Mouse (Mus musculus): ENCODE measurements around the gene Wwox. TPM values are rescaled to one million over a fixed set of nuclear protein-coding genes. Genes with fewer than 3 reads are reported as not detected.
A peak's percentile ranks its signal among the peaks of the same experiment; 100 is the strongest.

The Wwox gene
- polyA plus RNA-seq, 1 experiment from 2014 or later, result 10.9 TPM

GRCm38 (mm10) chr8:114512075-114512935 lies 72.8 kb downstream of the Wwox start:
- Histone ChIP-seq H3K9ac (ENCODE audit: low read depth, low read length) (no peak overlapping the region), H3K27ac (ENCODE audit: low read length) (no peak overlapping the region), H3K27me3 (replicated peaks; ENCODE audit: control insufficient read depth, insufficient read depth, low read length) (no peaks in the 10 kb centered on the region), H3K4me1 (ENCODE audit: control insufficient read depth, insufficient read depth, low read length) (no peaks in the 10 kb centered on the region), H3K36me3 (ENCODE audit: control insufficient read depth, insufficient read depth, low read length) (no peaks in the 10 kb centered on the region), H3K4me3 (ENCODE audit: low read length) (no peak overlapping the region), H3K4me2 (ENCODE audit: low read depth, low read length) (no peak overlapping the region), H3K9me3 (ENCODE audit: control insufficient read depth, low read length) (no peaks in the 10 kb centered on the region)
- ATAC-seq, result no peak
- 64% methylated on average over 26 of the region's 26 CpGs for WGBS

- H3K36me3 ChIP-seq (ENCODE audit: control insufficient read depth, insufficient read depth, low read length), result no peaks in the 10 kb centered on the region
- no peak overlapping the region for H3K27ac ChIP-seq (ENCODE audit: low read length)
- no peak overlapping the region for H3K4me3 ChIP-seq (ENCODE audit: low read length)
- ATAC-seq, result no peak
- H3K4me1 ChIP-seq (ENCODE audit: control insufficient read depth, insufficient read depth, low read length), result no peaks in the 10 kb centered on the region
- no peaks in the 10 kb centered on the region for H3K27me3 ChIP-seq (replicated peaks; ENCODE audit: control insufficient read depth, insufficient read depth, low read length)
- no peak overlapping the region for H3K9ac ChIP-seq (ENCODE audit: low read depth, low read length)
- no peaks in the 10 kb centered on the region for H3K9me3 ChIP-seq (ENCODE audit: control insufficient read depth, low read length)
- no peak overlapping the region for H3K4me2 ChIP-seq (ENCODE audit: low read depth, low read length)
- 76% methylated on average over 11 of the region's 11 CpGs for WGBS
Observed at GRCm38 (mm10) chr8:114514692-114515091, 75.2 kb downstream of the Wwox start.

GRCm38 (mm10) chr8:114523061-114523460 lies 83.6 kb downstream of the Wwox start:
- no peaks in the 10 kb centered on the region for H3K9me3 ChIP-seq (ENCODE audit: control insufficient read depth, low read length)
- 86% methylated on average over 2 of the region's 2 CpGs for WGBS
- no peaks in the 10 kb centered on the region for H3K36me3 ChIP-seq (ENCODE audit: control insufficient read depth, insufficient read depth, low read length)
- no peak overlapping the region for H3K4me3 ChIP-seq (ENCODE audit: low read length)
- H3K4me1 ChIP-seq (ENCODE audit: control insufficient read depth, insufficient read depth, low read length), result no peaks in the 10 kb centered on the region
- no peak overlapping the region for H3K9ac ChIP-seq (ENCODE audit: low read depth, low read length)
- H3K27me3 ChIP-seq (replicated peaks; ENCODE audit: control insufficient read depth, insufficient read depth, low read length), result no peaks in the 10 kb centered on the region
- no peak overlapping the region for H3K4me2 ChIP-seq (ENCODE audit: low read depth, low read length)
- H3K27ac ChIP-seq (ENCODE audit: low read length), result no peak overlapping the region
- ATAC-seq, result no peak

- Histone ChIP-seq H3K9ac (ENCODE audit: low read depth, low read length) (no peak overlapping the region), H3K4me2 (ENCODE audit: low read depth, low read length) (no peak overlapping the region), H3K27me3 (replicated peaks; ENCODE audit: control insufficient read depth, insufficient read depth, low read length) (no peaks in the 10 kb centered on the region), H3K36me3 (ENCODE audit: control insufficient read depth, insufficient read depth, low read length) (no peaks in the 10 kb centered on the region), H3K4me3 (ENCODE audit: low read length) (no peak overlapping the region), H3K4me1 (ENCODE audit: control insufficient read depth, insufficient read depth, low read length) (no peaks in the 10 kb centered on the region), H3K9me3 (ENCODE audit: control insufficient read depth, low read length) (no peaks in the 10 kb centered on the region), H3K27ac (ENCODE audit: low read length) (no peak overlapping the region)
- 84% methylated on average over 15 of the region's 15 CpGs for WGBS
- ATAC-seq, result no peak
Observed at GRCm38 (mm10) chr8:114526626-114527267, 87.3 kb downstream of the Wwox start.

- H3K9ac ChIP-seq (ENCODE audit: low read depth, low read length), result no peak overlapping the region
- no peaks in the 10 kb centered on the region for H3K27me3 ChIP-seq (replicated peaks; ENCODE audit: control insufficient read depth, insufficient read depth, low read length)
- ATAC-seq, result no peak
- no peak overlapping the region for H3K4me3 ChIP-seq (ENCODE audit: low read length)
- no peak overlapping the region for H3K27ac ChIP-seq (ENCODE audit: low read length)
- no peaks in the 10 kb centered on the region for H3K36me3 ChIP-seq (ENCODE audit: control insufficient read depth, insufficient read depth, low read length)
- no peak overlapping the region for H3K4me2 ChIP-seq (ENCODE audit: low read depth, low read length)
- H3K4me1 ChIP-seq (ENCODE audit: control insufficient read depth, insufficient read depth, low read length), result no peaks in the 10 kb centered on the region
- WGBS, result 63% methylated on average over 12 of the region's 12 CpGs
- H3K9me3 ChIP-seq (ENCODE audit: control insufficient read depth, low read length), result no peaks in the 10 kb centered on the region
Observed at GRCm38 (mm10) chr8:114527648-114528221, 88.3 kb downstream of the Wwox start.

- Histone ChIP-seq H3K9me3 (ENCODE audit: control insufficient read depth, low read length) (no peaks in the 10 kb centered on the region), H3K4me2 (ENCODE audit: low read depth, low read length) (no peak overlapping the region), H3K36me3 (ENCODE audit: control insufficient read depth, insufficient read depth, low read length) (no peaks in the 10 kb centered on the region), H3K27me3 (replicated peaks; ENCODE audit: control insufficient read depth, insufficient read depth, low read length) (no peaks in the 10 kb centered on the region), H3K4me3 (ENCODE audit: low read length) (no peak overlapping the region), H3K9ac (ENCODE audit: low read depth, low read length) (no peak overlapping the region), H3K27ac (ENCODE audit: low read length) (no peak overlapping the region), H3K4me1 (ENCODE audit: control insufficient read depth, insufficient read depth, low read length) (no peaks in the 10 kb centered on the region)
- no peak for ATAC-seq
- WGBS, result 86% methylated on average over 10 of the region's 10 CpGs
Observed at GRCm38 (mm10) chr8:114529581-114529980, 90.1 kb downstream of the Wwox start.

- 46% methylated on average over 6 of the region's 6 CpGs for whole genome bisulfite sequencing
- no peak overlapping the region for H3K27ac ChIP-seq (ENCODE audit: low read length)
- ATAC-seq, result no peak
Observed at GRCm38 (mm10) chr8:114536201-114536600, 96.7 kb downstream of the Wwox start.

GRCm38 (mm10) chr8:114541132-114541531 lies 101.7 kb downstream of the Wwox start:
- peak; percentile 36 for ATAC-seq
- H3K9ac ChIP-seq (ENCODE audit: low read depth, low read length), result no peak overlapping the region
- 12% methylated on average over 3 of the region's 3 CpGs for WGBS

More at GRCm38 (mm10) chr8:114536201-114536600, 96.7 kb downstream of the Wwox start:
- Histone ChIP-seq H3K9ac (ENCODE audit: low read depth, low read length) (no peak overlapping the region), H3K36me3 (ENCODE audit: control insufficient read depth, insufficient read depth, low read length) (no peaks in the 10 kb centered on the region), H3K27me3 (replicated peaks; ENCODE audit: control insufficient read depth, insufficient read depth, low read length) (no peaks in the 10 kb centered on the region), H3K4me2 (ENCODE audit: low read depth, low read length) (no peak overlapping the region), H3K4me3 (ENCODE audit: low read length) (no peak overlapping the region), H3K4me1 (ENCODE audit: control insufficient read depth, insufficient read depth, low read length) (no peaks in the 10 kb centered on the region), H3K9me3 (ENCODE audit: control insufficient read depth, low read length) (no peaks in the 10 kb centered on the region)

GRCm38 (mm10) chr8:114548360-114548759 lies 108.9 kb downstream of the Wwox start:
- Histone ChIP-seq H3K4me2 (ENCODE audit: low read depth, low read length) (no peak overlapping the region), H3K27me3 (replicated peaks; ENCODE audit: control insufficient read depth, insufficient read depth, low read length) (no peaks in the 10 kb centered on the region), H3K9me3 (ENCODE audit: control insufficient read depth, low read length) (no peaks in the 10 kb centered on the region), H3K27ac (ENCODE audit: low read length) (peak overlapping the region; percentile 36), H3K4me1 (ENCODE audit: control insufficient read depth, insufficient read depth, low read length) (peaks cover 3% of the 10 kb centered on the region; the same call in 1 of the 2 replicates), H3K36me3 (ENCODE audit: control insufficient read depth, insufficient read depth, low read length) (no peaks in the 10 kb centered on the region), H3K9ac (ENCODE audit: low read depth, low read length) (no peak overlapping the region), H3K4me3 (ENCODE audit: low read length) (no peak overlapping the region)
- 52% methylated on average over 8 of the region's 8 CpGs for WGBS
- peak; percentile 63 for ATAC-seq

More at GRCm38 (mm10) chr8:114541132-114541531, 101.7 kb downstream of the Wwox start:
- Histone ChIP-seq H3K27ac (ENCODE audit: low read length) (no peak overlapping the region), H3K36me3 (ENCODE audit: control insufficient read depth, insufficient read depth, low read length) (no peaks in the 10 kb centered on the region), H3K4me1 (ENCODE audit: control insufficient read depth, insufficient read depth, low read length) (no peaks in the 10 kb centered on the region), H3K9me3 (ENCODE audit: control insufficient read depth, low read length) (no peaks in the 10 kb centered on the region), H3K4me2 (ENCODE audit: low read depth, low read length) (no peak overlapping the region), H3K27me3 (replicated peaks; ENCODE audit: control insufficient read depth, insufficient read depth, low read length) (no peaks in the 10 kb centered on the region), H3K4me3 (ENCODE audit: low read length) (no peak overlapping the region)

All from intestine, embryonic 16.5 days (tissue).